Mouse (Mus musculus) myocyte (in vitro differentiated cells): Measurements from ENCODE around the gene Tmem50b.

Experiments used
- CEBPB ChIP-seq: IDR thresholded peaks from 2 replicates; pipeline ENCODE4 v1.6.1; 2011; ENCODE audit warnings: mild to moderate bottlenecking, moderate library complexity; ENCODE audit not compliant: poor library complexity, insufficient read depth, severe bottlenecking
- E2F4 ChIP-seq: IDR thresholded peaks from one replicate; pipeline ENCODE4 v1.6.1; 2011; ENCODE audit warnings: mild to moderate bottlenecking, control low read depth, moderate library complexity; ENCODE audit not compliant: insufficient read depth
- MAX ChIP-seq: IDR thresholded peaks from one replicate; pipeline ENCODE4 v1.6.1; 2011; ENCODE audit warnings: low read depth, mild to moderate bottlenecking, control low read depth
- MYOD1 ChIP-seq, 3 experiments: IDR thresholded peaks; one replicate each; pipeline ENCODE4 v1.6.1; 2011; ENCODE audit warnings: control low read depth in 2 of 3, low read depth in 2 of 3, mild to moderate bottlenecking in 2 of 3, moderate library complexity in 1 of 3; ENCODE audit not compliant: insufficient read length in 2 of 3, control insufficient read depth in 1 of 3
- MYOG ChIP-seq, 3 experiments: IDR thresholded peaks; one replicate each; pipeline ENCODE4 v1.6.1; 2011; ENCODE audit warnings: control low read depth in 2 of 3, low read depth in 2 of 3, mild to moderate bottlenecking in 2 of 3; ENCODE audit not compliant: insufficient read length in 2 of 3, control insufficient read depth in 1 of 3, insufficient read depth in 1 of 3
- POLR2A ChIP-seq: IDR thresholded peaks from one replicate; pipeline ENCODE4 v1.6.1; 2011; ENCODE audit warnings: low read depth, mild to moderate bottlenecking, control low read depth, moderate library complexity; ENCODE audit not compliant: insufficient read length
- REST ChIP-seq: IDR thresholded peaks from one replicate; pipeline ENCODE4 v1.6.1; 2011; ENCODE audit warnings: mild to moderate bottlenecking, control low read depth, moderate library complexity; ENCODE audit not compliant: insufficient read depth, insufficient read length
- SRF ChIP-seq: IDR thresholded peaks from one replicate; pipeline ENCODE4 v1.6.1; 2011; ENCODE audit warnings: low read depth; ENCODE audit not compliant: control insufficient read depth, insufficient read length
- TCF12 ChIP-seq: IDR thresholded peaks from one replicate; pipeline ENCODE4 v1.6.1; 2011; ENCODE audit warnings: mild to moderate bottlenecking, control low read depth; ENCODE audit not compliant: poor library complexity, insufficient read depth, severe bottlenecking

DNA sequence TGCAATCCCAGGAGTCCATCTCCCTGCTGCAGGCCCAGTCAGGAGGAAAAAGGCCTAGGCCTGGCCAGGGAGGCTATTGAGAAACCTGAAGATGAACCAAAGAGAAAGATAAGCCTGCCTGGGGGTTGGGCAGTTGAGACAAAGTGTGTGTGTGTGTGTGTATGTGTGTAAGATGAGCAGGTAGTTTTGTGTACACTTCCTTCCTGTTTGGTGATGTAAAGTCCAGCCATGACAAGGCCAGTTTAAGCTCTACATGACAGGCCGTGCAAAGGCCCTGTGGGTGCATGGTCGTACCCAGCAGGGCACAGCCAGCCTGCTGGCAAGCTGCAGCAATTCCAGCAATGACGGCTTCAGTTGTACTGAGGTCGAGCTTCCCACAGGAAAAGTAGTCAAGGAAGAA, 32.1 kb upstream of the Tmem50b start:
- TF ChIP-seq MYOG (IDR thresholded peaks at IDR 0.05; ENCODE audit: control insufficient read depth in 1 of 3, insufficient read depth in 1 of 3, insufficient read length in 2 of 3, low read depth in 2 of 3), result no peak
- TF ChIP-seq POLR2A, result no peak
- no peak for TF ChIP-seq MYOD1 (IDR thresholded peaks at IDR 0.05; ENCODE audit: control insufficient read depth in 1 of 3, insufficient read length in 2 of 3, low read depth in 2 of 3)
- TF ChIP-seq SRF, result no peak
- no peak for TF ChIP-seq TCF12
- no peak for TF ChIP-seq CEBPB
- no peak for TF ChIP-seq REST
- TF ChIP-seq E2F4, result no peak
- no peak for TF ChIP-seq MAX
